Comparison of ENCODE assay signal across 28 mouse cellular contexts in the genomic region with DNA sequence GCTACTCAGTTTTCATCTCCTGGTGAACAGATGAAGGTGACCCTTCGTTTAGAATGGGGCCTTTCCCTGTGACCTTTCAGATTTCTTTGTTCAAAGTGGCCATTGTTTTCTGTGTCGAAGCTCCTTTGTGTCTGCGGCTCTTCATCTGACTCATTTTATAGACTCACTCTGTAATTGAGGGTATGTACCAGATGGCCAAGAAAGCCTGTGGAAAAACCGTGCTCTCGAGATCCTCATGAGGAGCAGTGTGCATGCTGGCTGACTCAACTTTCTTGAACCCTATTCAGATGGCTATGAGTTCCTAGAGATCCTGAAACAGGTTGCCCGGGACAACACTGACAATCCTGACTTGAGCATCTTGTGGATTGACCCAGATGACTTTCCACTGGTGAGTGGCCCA. TPM values are rescaled to one million over a fixed set of nuclear protein-coding genes. Genes with fewer than 3 reads are reported as not detected.
DNase-seq lines count a peak whose midpoint lies in the region; ATAC-seq and TF ChIP-seq lines count a peak whose summit lies in the region.
"Had no signal": no experiment of that assay in that cellular context is flagged by ENCODE, and none has a peak within 500 bp of the region (broad histone marks: within the 10 kb centered on the region; RNA-seq: fewer than 3 reads in every experiment).

No protein-coding gene starts in this region.

- no peak overlapping the region for H3K9ac ChIP-seq in hindbrain, postnatal 0 days (replicated peaks; ENCODE audit: low read length)
- H3K9ac ChIP-seq: forebrain, embryonic 13.5 days; heart, embryonic 13.5 days; intestine, embryonic 15.5 days; liver, embryonic 14.5 days; midbrain, embryonic 15.5 days; stomach, embryonic 15.5 days had no signal

- no peak overlapping the region for H3K4me2 ChIP-seq in hindbrain, postnatal 0 days (ENCODE audit: low read depth, low read length)
- H3K4me2 ChIP-seq: forebrain, embryonic 13.5 days; heart, embryonic 13.5 days; intestine, embryonic 15.5 days; midbrain, embryonic 15.5 days; stomach, embryonic 15.5 days had no signal

- no peaks in the 10 kb centered on the region for H3K36me3 ChIP-seq in hindbrain, embryonic 10.5 days
- no peaks in the 10 kb centered on the region for H3K36me3 ChIP-seq in hindbrain, postnatal 0 days (ENCODE audit: insufficient read depth, low read length)
- H3K36me3 ChIP-seq: intestine, embryonic 15.5 days; midbrain, embryonic 10.5 days; midbrain, embryonic 15.5 days; stomach, embryonic 15.5 days had no signal

- H3K4me1 ChIP-seq in hindbrain, embryonic 10.5 days (replicated peaks) = peaks cover 43% of the 10 kb centered on the region
- H3K4me1 ChIP-seq in hindbrain, postnatal 0 days (ENCODE audit: insufficient read depth, low read length) = 0 out of 2 replicates have a peak, but pooled peaks cover 4% of the 10 kb centered on the region
- H3K4me1 ChIP-seq in embryonic fibroblast, embryonic 13.5 days (ENCODE audit: control insufficient read depth, insufficient read depth, low read length) = no peaks in the 10 kb centered on the region
- H3K4me1 ChIP-seq: intestine, embryonic 15.5 days had no signal

- TF ChIP-seq CTCF in hindbrain, postnatal 0 days (IDR thresholded peaks at IDR 0.05; ENCODE audit: low read depth) = no peak
- no peak for TF ChIP-seq CTCF in embryonic fibroblast, embryonic 13.5 days (IDR thresholded peaks at IDR 0.05; ENCODE audit: borderline replicate concordance, insufficient read depth, low read length)

- peaks cover 16% of the 10 kb centered on the region; the same call in 1 of the 2 replicates for H3K27me3 ChIP-seq in hindbrain, embryonic 10.5 days (ENCODE audit: insufficient read depth, poor library complexity, severe bottlenecking)
- H3K27me3 ChIP-seq in hindbrain, postnatal 0 days (ENCODE audit: insufficient read depth, low read length) = no peaks in the 10 kb centered on the region
- H3K27me3 ChIP-seq: forebrain, embryonic 13.5 days; heart, embryonic 13.5 days; intestine, embryonic 15.5 days; midbrain, embryonic 15.5 days; stomach, embryonic 15.5 days had no signal

- H3K4me3 ChIP-seq in hindbrain, embryonic 10.5 days = no peak overlapping the region
- no peak overlapping the region for H3K4me3 ChIP-seq in hindbrain, postnatal 0 days (ENCODE audit: low read length)
- no peak overlapping the region for H3K4me3 ChIP-seq in embryonic fibroblast, embryonic 13.5 days (ENCODE audit: insufficient read depth, low read length)
- H3K4me3 ChIP-seq: forebrain, embryonic 13.5 days; heart, embryonic 13.5 days; intestine, embryonic 15.5 days; midbrain, embryonic 10.5 days; midbrain, embryonic 15.5 days; stomach, embryonic 15.5 days had no signal

- no peaks in the 10 kb centered on the region for H3K9me3 ChIP-seq in hindbrain, embryonic 10.5 days
- no peaks in the 10 kb centered on the region for H3K9me3 ChIP-seq in hindbrain, postnatal 0 days (ENCODE audit: low read length)
- H3K9me3 ChIP-seq: forebrain, embryonic 13.5 days; heart, embryonic 13.5 days; intestine, embryonic 15.5 days; midbrain, embryonic 10.5 days; midbrain, embryonic 15.5 days; stomach, embryonic 15.5 days had no signal

- no peak for TF ChIP-seq POLR2A in embryonic fibroblast, embryonic 13.5 days (IDR thresholded peaks at IDR 0.05; ENCODE audit: low read depth, low read length)

- 41% methylated on average over 6 of the region's 6 CpGs for WGBS in hindbrain, embryonic 10.5 days
- WGBS in hindbrain, postnatal 0 days = 34% methylated on average over 6 of the region's 6 CpGs

- no peak for DNase-seq in hindbrain, embryonic 10.5 days (ENCODE audit: low spot score)
- DNase-seq in hindbrain, postnatal 0 days (ENCODE audit: low spot score) = no peak
- peak; percentile 69 for DNase-seq in Muller cell, postnatal 12 days (ENCODE audit: inconsistent ontology term)
- peak; percentile 17 for DNase-seq in telencephalon, adult 2 months (ENCODE audit: low read depth, low spot score)
- DNase-seq in gastrocnemius, postnatal 4 days (ENCODE audit: low spot score in 2 of 2) = no peak
- no peak for DNase-seq in adrenal gland, postnatal 25 days
- DNase-seq: adrenal gland, postnatal 14 days; cerebellum, adult 2 months; cerebellum, postnatal 14 days; heart, postnatal 14 days; kidney, adult 2 months; kidney, postnatal 4 days; left cerebral cortex, postnatal 4 days; lung, adult 2 months; lung, postnatal 10 days; thymus, adult 2 months; thymus, postnatal 36 days had no signal

- no peak for ATAC-seq in hindbrain, postnatal 0 days
- ATAC-seq: forebrain, embryonic 13.5 days; hindbrain, embryonic 16.5 days; intestine, embryonic 15.5 days; midbrain, embryonic 15.5 days had no signal

- H3K27ac ChIP-seq in hindbrain, embryonic 10.5 days = 0 out of 2 replicates have a peak overlapping the region, but pooled peaks have one; percentile 25
- H3K27ac ChIP-seq in hindbrain, postnatal 0 days = no peak overlapping the region
- H3K27ac ChIP-seq in embryonic fibroblast, embryonic 13.5 days (ENCODE audit: insufficient read depth, low read length) = peak overlapping the region; percentile 34; the same call in 1 of the 2 replicates
- H3K27ac ChIP-seq: forebrain, embryonic 13.5 days; heart, embryonic 13.5 days; intestine, embryonic 15.5 days; liver, embryonic 14.5 days; macrophage; midbrain, embryonic 10.5 days; midbrain, embryonic 15.5 days; stomach, embryonic 15.5 days had no signal

RNA-seq across cellular contexts. Expression of gene Casq2, which starts 55.7 kb away (rescaled TPM):
- 0.08 and 0.25 TPM in 2 replicates for polyA plus RNA-seq in hindbrain, embryonic 10.5 days (2016; fragmentation: Nextera tagmentation; extraction: Ambion mirVana)
- total RNA-seq in hindbrain, postnatal 0 days (2014; rRNA removed) = 1.4 and 2.0 TPM in 2 replicates
- polyA plus RNA-seq in hindbrain, postnatal 0 days (2015; fragmentation: Nextera tagmentation; extraction: Ambion mirVana) = 0.56 and 0.92 TPM in 2 replicates
- 0.20 and 1.2 TPM in 2 replicates for polyA plus RNA-seq in embryonic fibroblast, embryonic 13.5 days (2011; ENCODE audit: insufficient read length, low read depth, missing spikeins)
- total RNA-seq in gastrocnemius, postnatal 4 days (2021) = 100 to 1,000 TPM; 579 to 657 TPM
- 0.46 TPM in 1 of 2 replicates, not detected in the other for total RNA-seq in adrenal gland, postnatal 25 days (2021)
- total RNA-seq: neutrophil, adult 5-6 weeks had no signal
- polyA plus RNA-seq: macrophage; midbrain, embryonic 10.5 days had no signal

Comparison
In these comparisons a context has a peak if more than half of its experiments do, and no peak if none do; other contexts are left out.
1. DNase-seq: peak in Muller cell, postnatal 12 days (single experiment) and telencephalon, adult 2 months (single experiment); none in hindbrain, embryonic 10.5 days (single experiment), hindbrain, postnatal 0 days (single experiment), gastrocnemius, postnatal 4 days (0 of 2) and adrenal gland, postnatal 25 days (single experiment).
2. RNA of gene Casq2, which starts 55.7 kb away (total RNA-seq): 579 to 657 TPM in gastrocnemius, postnatal 4 days; 1.4 to 2.0 TPM in hindbrain, postnatal 0 days and 0.46 TPM in adrenal gland, postnatal 25 days; every median in the first group is over 100 times any median in the second.